Mouse (Mus musculus) forebrain, embryonic 16.5 days (tissue): ENCODE data around the gene Sorl1. TPM values are rescaled to one million over a fixed set of nuclear protein-coding genes. Genes with fewer than 3 reads are reported as not detected.

Source experiments
- ATAC-seq: fragments of 200-750 bp; cut with Nextera tagmentation; 2 replicates; pipeline ENCODE4 v1.8.0; 2017; ENCODE audit warnings: mild to moderate bottlenecking, moderate library complexity
- H3K27ac ChIP-seq: fragments of 300-500 bp; sonication (generic); 2 replicates; pipeline ENCODE4 v1.5.1; 2014; ENCODE audit warnings: low read length, control low read depth
- H3K27me3 ChIP-seq: fragments of 300-500 bp; sonication (generic); replicated peaks from 2 replicates; pipeline ENCODE4 v1.6.1; 2014; ENCODE audit warnings: low read length; ENCODE audit not compliant: control insufficient read depth, insufficient read depth
- H3K36me3 ChIP-seq: fragments of 300-500 bp; sonication (generic); 2 replicates; pipeline ENCODE4 v1.6.1; 2014; ENCODE audit not compliant: control insufficient read depth, insufficient read depth
- H3K4me1 ChIP-seq: fragments of 300-500 bp; sonication (generic); replicated peaks from 2 replicates; pipeline ENCODE4 v1.6.1; 2014; ENCODE audit warnings: low read length; ENCODE audit not compliant: control insufficient read depth, insufficient read depth
- H3K4me2 ChIP-seq: fragments of 300-500 bp; sonication (generic); 2 replicates; pipeline ENCODE4 v1.6.1; 2014; ENCODE audit warnings: mild to moderate bottlenecking, low read length, control low read depth
- H3K4me3 ChIP-seq: fragments of 300-500 bp; sonication (generic); replicated peaks from 2 replicates; pipeline ENCODE4 v1.5.1; 2014; ENCODE audit warnings: mild to moderate bottlenecking, low read length, control low read depth
- H3K9ac ChIP-seq: fragments of 300-500 bp; sonication (generic); replicated peaks from 2 replicates; pipeline ENCODE4 v1.6.1; 2014; ENCODE audit warnings: low read depth, low read length, control low read depth
- H3K9me3 ChIP-seq: fragments of 300-500 bp; sonication (generic); 2 replicates; pipeline ENCODE4 v1.6.1; 2016; ENCODE audit warnings: low read length; ENCODE audit not compliant: control insufficient read depth
- WGBS: fragments of 180-500 bp; shearing (Covaris S2); extraction: QIAGEN DNeasy Blood & Tissue Kit; methylation state at CpG from one replicate; pipeline ENCODE4 v1.1.7; 2014; 5-methylcytosine and 5-hydroxymethylcytosine counted together
- polyA plus RNA-seq: library from polyadenylated mRNA; unstranded; fragments of >200 nt; fragmentation: Nextera tagmentation; extraction: Ambion mirVana; gene quantifications from 2 replicates; pipeline ENCODE4 v1.2.1, GENCODE M21; 2015

Gene Sorl1
- polyA plus RNA-seq, 1 experiment from 2014 or later = 14.6 TPM

- Histone ChIP-seq H3K27me3 (no peaks in the 10 kb centered on the region), H3K9ac (peak overlapping the region; percentile 35; the same call in 1 of the 2 replicates), H3K4me2 (0 out of 2 replicates have a peak overlapping the region, but pooled peaks have one; percentile 1), H3K4me3 (no peak overlapping the region), H3K36me3 (no peaks in the 10 kb centered on the region), H3K27ac (peak overlapping the region; percentile 80), H3K9me3 (no peaks in the 10 kb centered on the region), H3K4me1 (peaks cover 50% of the 10 kb centered on the region)
- no peak for ATAC-seq
- 21% methylated on average over 8 of the region's 8 CpGs for WGBS
Observed at GRCm38 (mm10) chr9:41938449-41938848, 185.6 kb downstream of the Sorl1 start.

GRCm38 (mm10) chr9:41937967-41938348 lies 186.1 kb downstream of the Sorl1 start:
- H3K4me3 ChIP-seq = no peak overlapping the region
- 4% methylated on average over 3 of the region's 3 CpGs for WGBS
- H3K4me1 ChIP-seq = peaks cover 45% of the 10 kb centered on the region
- peak overlapping the region; percentile 35 for H3K9ac ChIP-seq
- peak overlapping the region; percentile 80 for H3K27ac ChIP-seq
- H3K27me3 ChIP-seq = no peaks in the 10 kb centered on the region
- H3K9me3 ChIP-seq = no peaks in the 10 kb centered on the region
- no peaks in the 10 kb centered on the region for H3K36me3 ChIP-seq
- no peak for ATAC-seq
- 0 out of 2 replicates have a peak overlapping the region, but pooled peaks have one; percentile 1 for H3K4me2 ChIP-seq

- Histone ChIP-seq H3K9ac (peak overlapping the region; percentile 35; the same call in 1 of the 2 replicates), H3K4me2 (no peak overlapping the region), H3K4me3 (no peak overlapping the region), H3K9me3 (no peaks in the 10 kb centered on the region), H3K27me3 (no peaks in the 10 kb centered on the region), H3K4me1 (peaks cover 44% of the 10 kb centered on the region), H3K36me3 (no peaks in the 10 kb centered on the region), H3K27ac (peak overlapping the region; percentile 80)
- 35% methylated on average over 8 of the region's 8 CpGs for WGBS
- ATAC-seq = 0 out of 2 replicates have a peak, but pooled peaks have one; percentile 5
Observed at GRCm38 (mm10) chr9:41937341-41937966, 186.6 kb downstream of the Sorl1 start.

- Histone ChIP-seq H3K9me3 (no peaks in the 10 kb centered on the region), H3K27ac (peak overlapping the region; percentile 99), H3K9ac (no peak overlapping the region), H3K27me3 (no peaks in the 10 kb centered on the region), H3K4me3 (no peak overlapping the region), H3K4me2 (no peak overlapping the region), H3K4me1 (peaks cover 44% of the 10 kb centered on the region), H3K36me3 (no peaks in the 10 kb centered on the region)
- ATAC-seq = 0 out of 2 replicates have a peak, but pooled peaks have one; percentile 53
- 6% methylated on average over 1 of the region's 1 CpGs for WGBS
Observed at GRCm38 (mm10) chr9:41936598-41936997, 187.5 kb downstream of the Sorl1 start.

- Histone ChIP-seq H3K27ac (peak overlapping the region; percentile 99), H3K4me3 (peak overlapping the region; percentile 38), H3K9me3 (no peaks in the 10 kb centered on the region), H3K4me2 (peak overlapping the region; percentile 84), H3K36me3 (no peaks in the 10 kb centered on the region), H3K4me1 (peaks cover 44% of the 10 kb centered on the region), H3K27me3 (no peaks in the 10 kb centered on the region), H3K9ac (peak overlapping the region; percentile 79)
- peak; percentile 37; the same call in 1 of the 2 replicates for ATAC-seq
- WGBS = 1% methylated on average over 10 of the region's 10 CpGs
Observed at GRCm38 (mm10) chr9:41935979-41936378, 188.1 kb downstream of the Sorl1 start.

- H3K4me3 ChIP-seq = peak overlapping the region; percentile 38
- H3K9ac ChIP-seq = peak overlapping the region; percentile 79
- WGBS = 1% methylated on average over 19 of the region's 21 CpGs
- H3K4me2 ChIP-seq = peak overlapping the region; percentile 84
- H3K4me1 ChIP-seq = peaks cover 44% of the 10 kb centered on the region
- H3K9me3 ChIP-seq = no peaks in the 10 kb centered on the region
- H3K27me3 ChIP-seq = no peaks in the 10 kb centered on the region
- H3K36me3 ChIP-seq = no peaks in the 10 kb centered on the region
- peak; percentile 86 for ATAC-seq
- H3K27ac ChIP-seq = peak overlapping the region; percentile 99
Observed at GRCm38 (mm10) chr9:41935373-41935971, 188.6 kb downstream of the Sorl1 start.

- H3K36me3 ChIP-seq = no peaks in the 10 kb centered on the region
- H3K4me3 ChIP-seq = peak overlapping the region; percentile 38
- peak overlapping the region; percentile 99 for H3K27ac ChIP-seq
- peak overlapping the region; percentile 84 for H3K4me2 ChIP-seq
- H3K9me3 ChIP-seq = no peaks in the 10 kb centered on the region
- H3K9ac ChIP-seq = peak overlapping the region; percentile 79
- WGBS = 12% methylated on average over 10 of the region's 10 CpGs
- no peak for ATAC-seq
- H3K4me1 ChIP-seq = peaks cover 44% of the 10 kb centered on the region
- H3K27me3 ChIP-seq = no peaks in the 10 kb centered on the region
Observed at GRCm38 (mm10) chr9:41934848-41935372, 189.2 kb downstream of the Sorl1 start.

GRCm38 (mm10) chr9:41929986-41930385 lies 194.1 kb downstream of the Sorl1 start:
- Histone ChIP-seq H3K4me1 (peaks cover 5% of the 10 kb centered on the region), H3K9me3 (no peaks in the 10 kb centered on the region), H3K36me3 (no peaks in the 10 kb centered on the region), H3K4me2 (no peak overlapping the region), H3K27ac (no peak overlapping the region), H3K4me3 (no peak overlapping the region), H3K9ac (no peak overlapping the region), H3K27me3 (no peaks in the 10 kb centered on the region)
- 68% methylated on average over 5 of the region's 5 CpGs for WGBS
- no peak for ATAC-seq

GRCm38 (mm10) chr9:41925721-41926120 lies 198.4 kb downstream of the Sorl1 start:
- WGBS = 29% methylated on average over 4 of the region's 4 CpGs
- Histone ChIP-seq H3K27ac (no peak overlapping the region), H3K36me3 (no peaks in the 10 kb centered on the region), H3K4me2 (no peak overlapping the region), H3K9me3 (no peaks in the 10 kb centered on the region), H3K9ac (no peak overlapping the region), H3K4me1 (no peaks in the 10 kb centered on the region; the same call in 1 of the 2 replicates), H3K4me3 (no peak overlapping the region), H3K27me3 (no peaks in the 10 kb centered on the region)
- ATAC-seq = no peak
